In genomic region chr1:61035270-61035669, GRCm38 (mm10) we compare ENCODE assay signal across 29 mouse cellular contexts. TPM values are rescaled to one million over a fixed set of nuclear protein-coding genes. Genes with fewer than 3 reads are reported as not detected.
"Had no signal": no experiment of that assay in that cellular context is flagged by ENCODE, and none has a peak within 500 bp of the region (broad histone marks: within the 10 kb centered on the region; RNA-seq: fewer than 3 reads in every experiment).

No protein-coding gene starts in this region.

- H3K9ac ChIP-seq: heart, embryonic 13.5 days; heart, embryonic 15.5 days; hindbrain, embryonic 13.5 days; hindbrain, embryonic 15.5 days; limb, embryonic 12.5 days; liver, embryonic 13.5 days; liver, embryonic 15.5 days had no signal

- H3K4me2 ChIP-seq: heart, embryonic 11.5 days; heart, embryonic 13.5 days; heart, embryonic 15.5 days; hindbrain, embryonic 13.5 days; hindbrain, embryonic 15.5 days; limb, embryonic 12.5 days; liver, embryonic 11.5 days; liver, embryonic 13.5 days; liver, embryonic 15.5 days had no signal

- H3K27me3 ChIP-seq: heart, embryonic 13.5 days; heart, embryonic 15.5 days; hindbrain, embryonic 13.5 days; hindbrain, embryonic 15.5 days; limb, embryonic 12.5 days; liver, embryonic 13.5 days; liver, embryonic 15.5 days had no signal

- H3K9me3 ChIP-seq: heart, embryonic 13.5 days; heart, embryonic 15.5 days; hindbrain, embryonic 13.5 days; hindbrain, embryonic 15.5 days; limb, embryonic 10.5 days; limb, embryonic 12.5 days; liver, embryonic 13.5 days; liver, embryonic 15.5 days had no signal

- H3K4me3 ChIP-seq: gastrocnemius, adult 2 months; heart, adult 2 months; heart, embryonic 13.5 days; heart, embryonic 15.5 days; hindbrain, embryonic 13.5 days; hindbrain, embryonic 15.5 days; limb, embryonic 10.5 days; limb, embryonic 12.5 days; liver, embryonic 13.5 days; liver, embryonic 15.5 days had no signal

- ATAC-seq: hindbrain, postnatal 0 days; intestine, embryonic 16.5 days had no signal

- H3K4me1 ChIP-seq: heart, embryonic 13.5 days; heart, embryonic 15.5 days; hindbrain, embryonic 13.5 days; hindbrain, embryonic 15.5 days; limb, embryonic 10.5 days; limb, embryonic 12.5 days; liver, embryonic 13.5 days; liver, embryonic 15.5 days had no signal

- DNase-seq: gastrocnemius, adult 2 months; gastrocnemius, postnatal 10 days; gastrocnemius, postnatal 25 days; heart, adult 2 months; heart, postnatal 14 days; heart, postnatal 36 days; kidney, adult 11 months; kidney, adult 2 months; kidney, adult 9 months; kidney, postnatal 10 days; kidney, postnatal 25 days; kidney, postnatal 4 days; layer of hippocampus, adult 9-11 months; layer of hippocampus, postnatal 36 days; liver; liver, embryonic 13.5 days had no signal

- H3K36me3 ChIP-seq: heart, embryonic 13.5 days; heart, embryonic 15.5 days; hindbrain, embryonic 13.5 days; hindbrain, embryonic 15.5 days; limb, embryonic 10.5 days; limb, embryonic 12.5 days; liver, embryonic 13.5 days; liver, embryonic 15.5 days had no signal

- H3K27ac ChIP-seq: gastrocnemius, adult 2 months; heart, adult 2 months; heart, embryonic 13.5 days; heart, embryonic 15.5 days; hindbrain, embryonic 13.5 days; hindbrain, embryonic 15.5 days; hindbrain, postnatal 0 days; limb, embryonic 10.5 days; limb, embryonic 12.5 days; liver, embryonic 13.5 days; liver, embryonic 15.5 days had no signal

RNA-seq across cellular contexts. Expression of gene Icos, which starts 57.5 kb away (rescaled TPM):
- total RNA-seq: gastrocnemius, postnatal 25 days; granulocyte monocyte progenitor cell, adult 5-6 weeks; hindbrain, postnatal 0 days; layer of hippocampus, postnatal 36 days; left cerebral cortex, adult 18-20 months had no signal
- polyA plus RNA-seq: hindbrain, embryonic 15.5 days; limb, embryonic 10.5 days had no signal
